Mouse (Mus musculus) limb, embryonic 12.5 days (tissue): ENCODE measurements around the gene Dnm1. TPM values are rescaled to one million over a fixed set of nuclear protein-coding genes. Genes with fewer than 3 reads are reported as not detected.
"Not testable (repeated sequence)": the region's sequence is repeated elsewhere in the genome, so short reads cannot be mapped to it uniquely, and the experiment has no call there.

ENCODE experiments used
- ATAC-seq: fragments of 200-750 bp; cut with Nextera tagmentation; 2 replicates; pipeline ENCODE4 v1.8.0; 2017; ENCODE audit warnings: low read depth, moderate TSS enrichment; ENCODE audit not compliant: insufficient number of reproducible peaks, insufficient read depth, low FRiP score, low TSS enrichment
- H3K27ac ChIP-seq: fragments of 300-500 bp; sonication (generic); 2 replicates; pipeline ENCODE4 v1.5.1; 2016; ENCODE audit warnings: mild to moderate bottlenecking, moderate library complexity
- H3K27me3 ChIP-seq: fragments of 300-500 bp; sonication (generic); 2 replicates; pipeline ENCODE4 v1.6.1; 2016; ENCODE audit warnings: mild to moderate bottlenecking, moderate library complexity
- H3K36me3 ChIP-seq: fragments of 300-500 bp; sonication (generic); 2 replicates; pipeline ENCODE4 v1.6.1; 2016; ENCODE audit warnings: mild to moderate bottlenecking, moderate library complexity
- H3K4me1 ChIP-seq: fragments of 300-500 bp; sonication (generic); replicated peaks from 2 replicates; pipeline ENCODE4 v1.6.1; 2016
- H3K4me2 ChIP-seq: fragments of 300-500 bp; sonication (generic); 2 replicates; pipeline ENCODE4 v1.6.1; 2016; ENCODE audit warnings: mild to moderate bottlenecking, moderate library complexity
- H3K4me3 ChIP-seq: fragments of 300-500 bp; sonication (generic); replicated peaks from 2 replicates; pipeline ENCODE4 v1.5.1; 2016; ENCODE audit warnings: mild to moderate bottlenecking
- H3K9ac ChIP-seq: fragments of 300-500 bp; sonication (generic); replicated peaks from 2 replicates; pipeline ENCODE4 v1.6.1; 2016; ENCODE audit warnings: mild to moderate bottlenecking, moderate library complexity
- H3K9me3 ChIP-seq: fragments of 300-500 bp; sonication (generic); 2 replicates; pipeline ENCODE4 v1.6.1; 2016; ENCODE audit warnings: mild to moderate bottlenecking, moderate library complexity
- WGBS: fragments of 180-500 bp; shearing (Covaris S2); methylation state at CpG from one replicate; pipeline ENCODE4 v1.1.7; 2016; 5-methylcytosine and 5-hydroxymethylcytosine counted together
- polyA plus RNA-seq: library from polyadenylated mRNA; unstranded; fragments of >200 nt; fragmentation: Nextera tagmentation; extraction: Ambion mirVana; gene quantifications from 2 replicates; pipeline ENCODE4 v1.2.1, GENCODE M21; 2016

Gene Dnm1
- polyA plus RNA-seq, 1 experiment from 2014 or later = 38.8 TPM

DNA sequence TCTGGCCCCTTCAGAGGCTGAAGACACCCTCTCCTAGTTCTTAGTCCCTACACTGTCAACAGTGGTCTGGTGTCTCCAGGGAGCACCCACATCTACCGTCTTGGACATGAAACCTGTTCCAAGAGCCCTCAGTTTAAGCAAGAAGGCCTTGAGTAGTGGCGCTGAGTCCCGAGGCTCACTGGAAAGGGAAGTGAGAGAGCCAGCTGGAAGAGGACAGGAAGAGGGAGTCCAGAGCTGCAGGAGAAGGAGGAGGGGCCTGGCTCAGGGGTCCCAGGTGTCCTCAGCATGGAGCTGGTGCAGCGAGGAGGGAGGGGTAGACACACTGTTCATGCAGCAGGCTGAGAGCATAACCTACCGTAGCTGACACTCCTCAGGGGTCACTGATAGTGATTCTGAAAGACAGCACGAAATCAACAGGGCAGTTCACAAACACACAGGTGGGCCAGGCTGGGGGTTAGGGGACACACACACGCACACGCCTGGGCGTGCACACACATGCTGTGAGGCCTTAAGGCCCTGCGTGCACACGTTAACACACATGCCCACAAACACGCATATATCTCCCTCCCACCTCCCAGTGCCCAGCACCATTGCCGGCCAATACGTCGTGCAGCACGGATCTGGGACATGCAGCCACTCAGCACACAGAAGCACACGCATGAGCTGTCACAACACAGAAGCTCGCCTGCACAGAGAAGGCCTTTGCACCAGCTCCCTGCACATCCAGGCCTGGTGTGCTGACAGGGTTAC, 42.9 kb downstream of the Dnm1 start:
- Histone ChIP-seq H3K4me1 (peaks cover 45% of the 10 kb centered on the region), H3K4me3 (peak overlapping the region; percentile 83), H3K4me2 (peak overlapping the region; percentile 99), H3K36me3 (peaks cover 77% of the 10 kb centered on the region), H3K27me3 (no peaks in the 10 kb centered on the region), H3K9me3 (no peaks in the 10 kb centered on the region), H3K9ac (peak overlapping the region; percentile 87), H3K27ac (peak overlapping the region; percentile 37)
- no peak for ATAC-seq
- WGBS = 85% methylated on average over 18 of the region's 18 CpGs

DNA sequence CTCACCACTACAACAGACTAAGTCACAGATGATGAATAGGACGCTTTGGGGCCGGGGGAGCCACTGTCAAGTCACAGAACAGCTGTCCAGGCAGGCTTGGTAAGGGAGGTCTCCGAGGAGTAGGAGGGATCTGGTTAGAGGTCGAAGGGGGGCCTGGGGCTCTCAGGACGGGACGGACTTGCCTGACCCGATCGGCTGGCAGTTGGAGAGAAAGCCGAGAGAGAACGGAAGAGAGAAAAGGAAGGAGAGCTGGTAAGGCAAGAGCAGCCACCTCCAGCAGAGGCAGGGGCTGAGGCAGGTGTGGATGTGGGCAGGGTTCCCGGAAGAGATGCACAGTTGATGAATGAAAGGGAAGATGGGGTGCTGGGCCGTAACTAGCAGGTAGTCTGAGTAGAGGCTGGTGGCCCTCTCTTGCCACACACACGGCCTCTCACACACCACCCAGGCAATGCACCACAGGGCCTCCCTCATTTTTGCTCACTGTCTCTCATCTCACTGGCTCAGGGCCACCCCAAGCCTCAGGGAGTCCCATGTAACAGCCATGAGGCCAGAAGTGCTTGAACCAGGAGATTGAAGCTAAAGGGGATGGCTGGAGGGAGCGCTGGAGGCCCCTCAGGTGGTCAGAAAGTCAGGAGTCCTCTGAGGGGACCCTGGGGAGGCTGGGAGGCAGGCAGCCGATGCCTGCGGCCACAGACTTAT, 44.1 kb downstream of the Dnm1 start:
- H3K4me3 ChIP-seq = no peak overlapping the region
- no peaks in the 10 kb centered on the region for H3K9me3 ChIP-seq
- peak overlapping the region; percentile 34; the same call in 1 of the 2 replicates for H3K9ac ChIP-seq
- no peak for ATAC-seq
- peak overlapping the region; percentile 15; the same call in 1 of the 2 replicates for H3K4me2 ChIP-seq
- H3K36me3 ChIP-seq = peaks cover 77% of the 10 kb centered on the region
- 87% methylated on average over 16 of the region's 16 CpGs for WGBS
- no peaks in the 10 kb centered on the region for H3K27me3 ChIP-seq
- H3K27ac ChIP-seq = peak overlapping the region; percentile 32; the same call in 1 of the 2 replicates
- H3K4me1 ChIP-seq = peaks cover 42% of the 10 kb centered on the region

DNA sequence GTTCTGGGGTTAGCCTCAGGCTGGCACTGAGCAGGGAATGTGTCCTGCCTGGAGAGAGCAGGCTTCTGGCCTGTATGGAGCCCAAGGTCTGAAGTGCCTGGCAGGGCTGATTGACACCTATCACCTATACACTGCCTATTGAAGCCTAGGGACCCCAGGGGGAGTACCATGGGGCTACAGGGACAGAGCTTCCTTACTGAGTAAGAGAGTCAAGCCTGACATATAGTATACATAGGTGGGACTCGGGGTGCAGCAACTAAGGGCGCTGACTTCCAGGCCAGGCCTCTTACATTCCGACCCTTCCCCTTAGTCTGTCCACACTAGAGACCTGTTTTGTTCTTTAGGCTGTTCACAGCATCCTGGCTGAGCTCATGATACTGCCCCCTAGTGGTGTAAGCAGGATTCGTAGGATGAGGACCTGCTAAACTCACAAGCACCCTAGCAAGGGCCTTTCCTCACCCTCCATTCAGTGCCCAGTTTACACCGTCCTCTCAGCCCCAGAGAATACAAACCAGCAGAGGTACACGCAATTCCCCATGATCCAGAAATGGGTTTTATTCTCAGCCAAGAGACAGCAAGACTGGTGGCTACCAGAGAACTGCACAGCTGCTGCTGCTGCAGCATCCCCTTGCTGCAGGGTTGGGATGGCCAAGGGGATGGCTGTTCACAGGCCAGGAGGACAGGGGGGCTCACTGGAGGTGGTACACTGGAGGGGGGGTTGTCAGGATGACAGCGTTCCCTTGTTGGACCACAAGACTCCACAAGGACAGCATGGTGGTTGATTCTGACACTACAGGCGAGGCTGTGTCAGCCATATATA, 45.0 kb downstream of the Dnm1 start:
- H3K36me3 ChIP-seq = peaks cover 79% of the 10 kb centered on the region
- peak overlapping the region; percentile 64; the same call in 1 of the 2 replicates for H3K27ac ChIP-seq
- ATAC-seq = no peak
- H3K9me3 ChIP-seq = no peaks in the 10 kb centered on the region
- no peak overlapping the region for H3K4me2 ChIP-seq
- WGBS = 52% methylated on average over 8 of the region's 8 CpGs
- no peaks in the 10 kb centered on the region for H3K27me3 ChIP-seq
- H3K4me1 ChIP-seq = peaks cover 40% of the 10 kb centered on the region
- H3K4me3 ChIP-seq = no peak overlapping the region
- H3K9ac ChIP-seq = no peak overlapping the region

DNA sequence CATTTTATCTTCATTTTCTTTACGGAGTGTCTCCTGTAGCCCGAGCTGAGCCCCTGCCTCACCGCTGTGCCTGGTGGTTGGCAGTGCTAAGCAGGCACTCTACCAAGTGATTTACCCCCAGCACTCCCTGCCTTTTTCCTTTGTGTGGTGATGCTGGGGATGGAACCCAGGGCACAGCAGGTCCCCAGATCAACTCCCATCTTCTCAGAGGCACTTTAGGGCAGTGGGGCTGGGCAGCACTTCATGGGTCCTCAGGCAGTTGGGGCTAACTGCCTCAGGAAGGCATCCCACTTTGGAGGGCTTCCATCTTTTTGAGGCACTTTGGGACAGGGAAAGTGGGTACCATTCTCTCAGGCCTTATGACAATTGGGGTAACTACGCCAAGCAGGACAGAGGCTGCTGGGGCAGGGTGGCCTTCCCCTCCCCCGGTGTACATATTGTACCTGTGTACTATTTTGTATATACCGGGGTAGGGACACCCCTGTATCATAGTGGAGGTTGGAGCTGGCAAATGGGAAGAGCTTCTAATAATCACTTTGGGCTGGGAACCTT, 45.8 kb downstream of the Dnm1 start:
- 84% methylated on average over 6 of the region's 6 CpGs for WGBS

DNA sequence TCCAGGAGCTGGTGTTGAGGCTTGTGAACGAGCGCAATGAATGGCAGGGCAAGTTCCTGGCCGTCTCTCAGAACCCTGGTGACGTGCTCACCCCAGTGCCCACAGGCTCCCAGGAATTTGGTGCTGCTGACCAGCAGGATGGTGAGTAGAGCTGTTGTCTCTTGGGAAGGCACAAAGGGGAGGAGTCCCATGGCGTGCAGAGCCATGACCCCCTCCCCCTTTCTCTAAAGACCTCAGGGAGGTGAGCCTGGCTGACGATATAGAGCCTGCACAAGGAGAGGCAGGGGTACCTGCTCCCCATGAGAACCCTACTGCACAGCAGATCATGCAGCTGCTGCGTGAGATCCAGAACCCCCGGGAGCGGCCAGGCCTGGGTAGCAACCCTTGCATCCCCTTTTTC, 47.0 kb downstream of the Dnm1 start:
- H3K4me2 ChIP-seq = no peak overlapping the region
- H3K27ac ChIP-seq = no peak overlapping the region
- WGBS = 81% methylated on average over 9 of the region's 9 CpGs
- no peak for ATAC-seq
- H3K36me3 ChIP-seq = peaks cover 95% of the 10 kb centered on the region
- no peaks in the 10 kb centered on the region for H3K9me3 ChIP-seq
- H3K4me1 ChIP-seq = peaks cover 20% of the 10 kb centered on the region
- no peak overlapping the region for H3K4me3 ChIP-seq
- no peaks in the 10 kb centered on the region for H3K27me3 ChIP-seq
- H3K9ac ChIP-seq = no peak overlapping the region

More for the DNA sequence above, 45.8 kb downstream of the Dnm1 start:
- H3K4me3 ChIP-seq = no peak overlapping the region
- H3K9me3 ChIP-seq = no peaks in the 10 kb centered on the region
- H3K4me2 ChIP-seq = no peak overlapping the region
- peaks cover 32% of the 10 kb centered on the region for H3K4me1 ChIP-seq
- H3K36me3 ChIP-seq = peaks cover 84% of the 10 kb centered on the region
- no peak overlapping the region for H3K9ac ChIP-seq
- no peaks in the 10 kb centered on the region for H3K27me3 ChIP-seq
- ATAC-seq = no peak
- no peak overlapping the region for H3K27ac ChIP-seq

DNA sequence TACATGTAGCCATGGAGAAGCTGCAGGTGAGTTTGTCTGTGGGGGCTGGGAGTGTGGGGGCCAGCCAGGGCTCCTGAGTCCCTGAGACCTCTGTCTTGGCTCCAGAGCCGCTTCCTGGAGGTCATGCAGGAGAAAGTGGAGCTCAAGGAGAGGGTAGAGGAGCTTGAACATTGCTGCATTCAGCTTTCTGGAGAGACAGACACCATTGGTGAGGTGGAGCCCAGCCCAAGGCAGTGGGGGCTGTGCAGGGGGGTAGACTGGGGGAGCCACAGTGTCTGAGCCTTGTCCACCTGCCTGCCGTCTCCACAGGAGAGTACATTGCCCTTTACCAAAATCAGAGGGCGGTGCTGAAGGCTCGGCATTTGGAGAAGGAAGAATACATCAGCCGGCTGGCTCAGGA, 47.5 kb downstream of the Dnm1 start:
- H3K36me3 ChIP-seq = peaks cover 96% of the 10 kb centered on the region
- WGBS = 87% methylated on average over 5 of the region's 5 CpGs

DNA sequence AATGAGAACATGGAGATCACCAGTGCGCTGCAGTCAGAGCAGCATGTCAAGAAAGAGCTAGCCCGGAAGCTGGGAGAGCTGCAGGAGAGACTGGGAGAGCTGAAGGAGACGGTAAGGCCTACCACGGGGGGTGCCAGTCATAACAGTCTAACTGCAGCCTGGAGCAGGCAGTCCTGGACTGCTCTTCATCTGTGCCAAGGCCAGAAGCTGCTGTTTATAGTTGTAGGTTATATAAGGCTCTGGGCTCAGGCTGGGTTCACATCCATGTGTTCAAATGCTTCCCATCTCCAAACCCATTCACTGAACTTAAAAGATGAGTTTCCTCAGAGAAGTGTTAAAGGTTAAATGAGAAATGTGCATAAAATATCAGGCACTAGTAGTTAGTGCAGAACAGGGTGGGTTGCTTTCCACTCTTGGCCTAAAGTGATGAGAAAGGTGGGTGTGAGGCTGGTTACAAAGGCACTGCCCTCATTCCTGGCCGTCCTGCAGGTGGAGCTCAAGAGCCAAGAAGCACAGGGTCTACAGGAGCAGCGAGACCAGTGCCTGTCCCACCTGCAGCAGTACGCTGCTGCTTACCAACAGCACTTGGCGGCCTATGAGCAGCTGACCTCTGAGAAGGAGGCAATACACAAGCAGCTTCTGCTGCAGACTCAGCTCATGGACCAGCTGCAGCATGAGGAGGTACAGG, 48.8 kb downstream of the Dnm1 start:
- H3K27ac ChIP-seq = peak overlapping the region; percentile 8; the same call in 1 of the 2 replicates
- WGBS = 44% methylated on average over 8 of the region's 8 CpGs

More for the DNA sequence above, 47.5 kb downstream of the Dnm1 start:
- no peaks in the 10 kb centered on the region for H3K9me3 ChIP-seq
- H3K27ac ChIP-seq = no peak overlapping the region
- ATAC-seq = no peak
- H3K4me2 ChIP-seq = no peak overlapping the region
- no peak overlapping the region for H3K9ac ChIP-seq
- no peak overlapping the region for H3K4me3 ChIP-seq
- H3K27me3 ChIP-seq = no peaks in the 10 kb centered on the region
- H3K4me1 ChIP-seq = peaks cover 15% of the 10 kb centered on the region

DNA sequence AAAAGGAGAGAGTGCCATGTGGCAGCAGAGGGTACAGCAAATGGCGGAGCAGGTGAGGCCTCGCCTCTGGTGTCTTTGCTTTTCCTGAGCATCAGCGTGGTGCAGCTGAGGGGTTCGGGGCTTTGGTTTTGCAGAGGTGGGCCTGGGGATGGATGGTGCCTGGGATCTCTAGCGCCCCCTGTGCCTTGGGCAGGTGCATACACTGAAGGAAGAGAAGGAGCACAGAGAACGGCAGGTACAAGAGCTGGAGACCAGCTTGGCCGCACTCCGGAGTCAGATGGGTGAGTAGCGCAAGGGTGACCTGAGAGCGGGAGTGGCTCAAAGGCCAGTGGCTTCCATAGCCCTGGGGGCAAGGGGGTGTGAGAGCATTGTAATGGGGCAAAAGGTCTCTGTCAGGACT, 50.2 kb downstream of the Dnm1 start:
- 88% methylated on average over 10 of the region's 10 CpGs for WGBS
- H3K9me3 ChIP-seq = no peaks in the 10 kb centered on the region
- no peak overlapping the region for H3K4me2 ChIP-seq
- no peak for ATAC-seq
- H3K36me3 ChIP-seq = peaks cover 98% of the 10 kb centered on the region
- H3K27me3 ChIP-seq = no peaks in the 10 kb centered on the region
- no peak overlapping the region for H3K27ac ChIP-seq
- no peak overlapping the region for H3K9ac ChIP-seq
- 0 out of 2 replicates have a peak, but pooled peaks cover 4% of the 10 kb centered on the region for H3K4me1 ChIP-seq
- H3K4me3 ChIP-seq = no peak overlapping the region

More for the DNA sequence above, 48.8 kb downstream of the Dnm1 start:
- H3K4me1 ChIP-seq = 0 out of 2 replicates have a peak, but pooled peaks cover 4% of the 10 kb centered on the region
- no peaks in the 10 kb centered on the region for H3K27me3 ChIP-seq
- H3K9ac ChIP-seq = 0 out of 2 replicates have a peak overlapping the region, but pooled peaks have one; percentile 4
- H3K36me3 ChIP-seq = peaks cover 96% of the 10 kb centered on the region
- no peaks in the 10 kb centered on the region for H3K9me3 ChIP-seq
- no peak overlapping the region for H3K4me2 ChIP-seq
- ATAC-seq = peak; percentile 64
- H3K4me3 ChIP-seq = no peak overlapping the region

DNA sequence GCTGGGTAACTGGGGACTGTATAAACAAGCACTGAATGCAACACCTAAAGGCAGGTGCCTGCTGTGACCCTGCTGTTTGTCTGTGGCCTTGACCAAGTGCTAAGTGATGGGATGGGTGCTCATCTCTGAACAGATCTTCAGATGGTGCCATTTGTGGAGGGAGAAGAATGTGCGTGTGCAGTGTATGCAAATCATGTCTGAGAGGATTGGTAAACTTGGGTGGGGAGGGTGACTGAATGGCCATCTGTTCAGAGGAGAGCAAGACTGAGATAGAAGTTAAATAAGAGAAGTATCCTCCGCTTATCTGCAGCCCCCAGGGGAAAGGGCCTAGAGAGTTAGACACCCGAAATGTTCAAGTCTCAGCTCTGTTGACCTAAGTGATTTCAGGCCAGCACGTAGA, 53.7 kb downstream of the Dnm1 start:
- WGBS = 91% methylated on average over 4 of the region's 4 CpGs
- Histone ChIP-seq H3K4me2 (no peak overlapping the region), H3K4me1 (no peaks in the 10 kb centered on the region), H3K9me3 (no peaks in the 10 kb centered on the region), H3K27me3 (no peaks in the 10 kb centered on the region), H3K36me3 (peaks cover 90% of the 10 kb centered on the region), H3K4me3 (no peak overlapping the region), H3K9ac (no peak overlapping the region), H3K27ac (no peak overlapping the region)
- ATAC-seq = no peak

DNA sequence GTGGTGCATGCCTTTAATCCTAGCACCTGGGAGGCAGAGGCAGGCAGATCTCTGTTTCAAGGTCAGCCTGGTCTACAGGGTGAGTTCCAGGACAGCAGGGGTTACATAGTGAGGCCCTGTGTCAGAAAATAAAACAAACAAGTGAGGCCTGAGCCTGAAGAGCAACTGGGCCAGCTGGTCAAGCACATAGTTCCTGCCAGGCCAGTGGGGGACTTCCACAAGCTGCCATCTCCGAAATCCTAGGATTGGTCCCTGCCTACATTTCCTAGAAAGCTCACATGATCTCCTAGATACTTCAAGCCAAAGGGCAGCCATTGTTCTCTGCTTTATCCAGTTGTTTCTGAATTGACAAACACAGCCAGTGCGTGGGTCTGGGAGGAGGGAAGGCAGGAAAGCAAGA, 57.3 kb downstream of the Dnm1 start:
- H3K27me3 ChIP-seq, H3K4me1 ChIP-seq, H3K27ac ChIP-seq, H3K4me3 ChIP-seq, H3K9me3 ChIP-seq, H3K4me2 ChIP-seq, ATAC-seq, H3K9ac ChIP-seq: not testable (repeated sequence)
- peaks cover 82% of the 10 kb centered on the region for H3K36me3 ChIP-seq
- WGBS = 80% methylated on average over 2 of the region's 2 CpGs
